Mouse (Mus musculus) spleen, adult 2 months (tissue): Measurements from ENCODE around the gene Clic5.

ENCODE experiments used
- CTCF ChIP-seq: fragments of 200-500 bp; IDR thresholded peaks from 2 replicates; pipeline ENCODE4 v1.5.1; 2011; ENCODE audit warnings: mild to moderate bottlenecking, inconsistent platforms; ENCODE audit not compliant: insufficient read depth, insufficient read length, insufficient replicate concordance; ENCODE audit errors: extremely low read depth
- POLR2A ChIP-seq: fragments of 200-500 bp; IDR thresholded peaks from 2 replicates; pipeline ENCODE4 v1.6.1; 2011; ENCODE audit warnings: low read depth, low read length, inconsistent platforms

DNA sequence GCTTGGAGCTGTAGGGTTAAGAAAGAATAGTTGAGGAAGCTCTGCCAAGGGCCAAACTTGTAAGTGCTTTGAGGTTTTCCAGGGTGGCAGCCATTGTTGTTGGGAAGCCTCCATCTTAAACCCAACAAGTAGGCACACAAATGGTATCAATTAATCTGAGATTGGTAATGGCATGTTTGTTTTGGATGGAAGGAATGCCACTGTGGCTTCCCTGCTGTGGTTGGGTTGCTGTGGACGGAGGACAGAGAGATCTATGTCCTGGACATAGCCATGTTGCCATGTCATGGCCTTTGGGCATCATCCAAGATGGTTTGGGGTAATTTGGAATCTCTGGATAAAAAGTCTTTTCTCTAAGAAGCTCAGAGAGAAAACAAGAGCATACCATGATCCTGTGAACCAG lies 108.8 kb downstream of the Clic5 start:
- no peak for TF ChIP-seq CTCF
- TF ChIP-seq POLR2A: no peak
